Mouse (Mus musculus): Measurements from ENCODE around the gene Rsph9. TPM values are rescaled to one million over a fixed set of nuclear protein-coding genes. Genes with fewer than 3 reads are reported as not detected.

The Rsph9 gene
- polyA plus RNA-seq, 1 experiment from 2014 or later = 2.0 TPM

DNA sequence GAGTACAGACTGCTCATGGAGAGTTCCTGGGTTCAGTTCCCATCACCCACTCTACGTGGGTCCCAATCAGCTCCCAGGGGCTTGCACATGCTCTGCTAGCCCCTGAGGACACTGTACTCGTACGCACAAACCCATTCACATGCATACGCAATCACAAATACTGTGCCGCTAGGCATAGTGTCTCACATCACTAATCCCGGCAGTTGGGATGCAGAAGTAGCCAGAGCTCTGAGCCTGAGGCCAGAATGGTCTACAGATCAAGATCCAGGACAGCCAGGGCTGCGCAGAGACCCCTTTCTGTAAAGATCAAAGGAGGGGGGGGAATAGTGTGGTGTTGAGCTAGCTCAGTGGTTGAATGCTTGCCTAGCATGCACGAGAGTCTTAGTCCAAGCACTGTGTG, 13.1 kb upstream of the Rsph9 start:
- 88% methylated on average over 8 of the region's 8 CpGs for WGBS

DNA sequence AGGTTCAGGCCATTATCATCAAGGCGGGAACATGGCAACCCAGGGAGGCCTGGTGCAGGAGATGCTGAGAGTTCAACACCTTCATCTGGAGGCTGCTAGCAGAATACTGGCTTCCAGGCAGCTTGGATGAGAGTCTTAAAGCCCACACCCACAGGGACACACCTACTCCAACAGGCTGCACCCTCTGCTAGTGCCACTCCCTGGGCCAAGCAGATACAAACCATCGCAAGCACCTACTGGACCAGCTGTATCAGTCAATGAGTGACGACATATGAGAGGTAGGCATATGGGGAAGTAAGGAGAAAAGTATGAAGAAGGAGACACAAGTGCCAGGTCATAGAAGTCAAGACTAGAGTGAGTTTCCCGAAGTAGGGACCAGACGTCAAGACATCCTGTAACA, 12.7 kb upstream of the Rsph9 start:
- Histone ChIP-seq H3K9ac (ENCODE audit: low read depth, low read length) (no peak overlapping the region), H3K27ac (ENCODE audit: low read depth, low read length) (peak overlapping the region; percentile 74)

More for the DNA sequence above, 13.1 kb upstream of the Rsph9 start:
- Histone ChIP-seq H3K9me3 (ENCODE audit: control insufficient read depth, low read length) (no peaks in the 10 kb centered on the region), H3K27ac (ENCODE audit: low read depth, low read length) (peak overlapping the region; percentile 74), H3K9ac (ENCODE audit: low read depth, low read length) (0 out of 2 replicates have a peak overlapping the region, but pooled peaks have one; percentile 25), H3K27me3 (replicated peaks; ENCODE audit: control insufficient read depth, insufficient read depth, low read length) (no peaks in the 10 kb centered on the region), H3K36me3 (ENCODE audit: control insufficient read depth, insufficient read depth, low read length) (no peaks in the 10 kb centered on the region), H3K4me3 (ENCODE audit: low read depth, low read length) (no peak overlapping the region), H3K4me2 (0 out of 2 replicates have a peak overlapping the region, but pooled peaks have one; percentile 12), H3K4me1 (replicated peaks; ENCODE audit: control insufficient read depth, insufficient read depth, low read length) (peaks cover 31% of the 10 kb centered on the region)
- no peak for ATAC-seq (replicated peaks; ENCODE audit: low FRiP score)
- DNase-seq (ENCODE audit: low spot score) = no peak

DNA sequence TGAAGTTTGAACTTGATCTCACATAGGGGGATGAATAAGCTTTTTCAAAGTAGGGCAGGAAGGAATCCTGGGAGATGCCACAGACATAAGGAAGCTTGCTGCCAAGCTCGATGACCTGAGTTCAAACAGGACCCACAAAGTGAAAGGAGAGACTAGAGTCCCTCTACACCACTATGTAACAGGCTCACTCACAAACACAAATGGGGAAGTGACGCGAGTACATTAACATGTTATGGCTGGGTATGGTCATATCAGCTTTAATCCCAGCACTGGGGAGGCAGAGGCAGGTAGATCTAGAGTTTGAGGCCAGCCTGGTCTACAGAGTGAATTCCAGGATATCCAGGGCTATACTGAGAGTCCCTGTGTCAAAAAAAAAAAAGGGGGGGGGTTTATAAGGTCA, 10.3 kb upstream of the Rsph9 start:
- no peak for ATAC-seq (replicated peaks; ENCODE audit: low FRiP score)
- DNase-seq (ENCODE audit: low spot score) = no peak
- peaks cover 24% of the 10 kb centered on the region for H3K4me1 ChIP-seq (replicated peaks; ENCODE audit: control insufficient read depth, insufficient read depth, low read length)

More for the DNA sequence above, 12.7 kb upstream of the Rsph9 start:
- 73% methylated on average over 5 of the region's 5 CpGs for WGBS
- Histone ChIP-seq H3K4me3 (ENCODE audit: low read depth, low read length) (no peak overlapping the region), H3K4me1 (replicated peaks; ENCODE audit: control insufficient read depth, insufficient read depth, low read length) (peaks cover 28% of the 10 kb centered on the region), H3K27me3 (replicated peaks; ENCODE audit: control insufficient read depth, insufficient read depth, low read length) (no peaks in the 10 kb centered on the region), H3K9me3 (ENCODE audit: control insufficient read depth, low read length) (no peaks in the 10 kb centered on the region), H3K36me3 (ENCODE audit: control insufficient read depth, insufficient read depth, low read length) (no peaks in the 10 kb centered on the region), H3K4me2 (0 out of 2 replicates have a peak overlapping the region, but pooled peaks have one; percentile 12)
- ATAC-seq (replicated peaks; ENCODE audit: low FRiP score) (peak; percentile 45), DNase-seq (ENCODE audit: low spot score) (no peak)

DNA sequence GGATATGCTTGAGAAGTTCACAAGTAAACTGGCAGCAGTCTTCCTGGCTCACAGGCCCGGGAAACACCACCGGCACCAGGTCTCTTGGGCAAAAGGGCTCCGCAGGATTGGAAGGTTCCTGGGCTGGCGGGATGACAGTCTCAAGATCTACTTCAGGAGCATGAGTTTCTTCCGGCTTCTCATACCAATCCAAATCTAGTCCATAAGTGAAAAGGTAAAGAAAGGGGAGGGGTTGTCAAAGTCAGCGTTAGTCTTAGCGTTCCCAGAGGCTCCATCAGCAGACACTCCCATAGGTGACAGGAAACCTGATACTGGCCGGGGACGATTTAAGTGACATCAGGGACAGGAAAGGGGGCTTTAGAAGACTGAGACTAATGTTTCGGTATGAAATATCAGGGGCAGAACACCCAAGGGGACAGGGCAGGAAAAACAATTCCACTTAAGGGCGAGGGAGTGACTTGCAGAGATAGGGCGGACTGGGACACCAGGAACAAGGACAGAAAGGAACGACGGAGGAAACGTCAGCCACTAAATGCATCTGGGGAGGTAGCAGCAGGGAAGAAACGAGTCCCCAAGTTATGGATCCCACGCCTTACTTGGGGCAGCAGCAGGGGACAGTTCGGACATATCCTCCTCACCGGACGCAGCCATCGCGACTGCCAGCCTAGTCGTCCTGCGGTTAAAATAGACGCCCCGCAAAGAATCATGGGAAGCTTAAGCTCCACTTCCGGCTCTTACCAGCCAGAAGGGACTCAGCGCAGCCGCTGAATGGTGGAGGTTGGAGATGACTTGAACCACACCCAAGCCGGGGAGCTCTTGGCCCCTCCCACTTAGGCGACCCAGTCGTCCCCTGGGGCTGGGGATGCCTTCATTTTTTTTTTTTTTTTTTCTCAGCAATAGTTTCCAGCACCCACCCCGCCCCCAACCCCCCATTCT, 9.1 kb upstream of the Rsph9 start, which contains the start of gene Mad2l1bp:
Mad2l1bp (minus strand) TSS at position 707 of the 936 bp plus-strand sequence.
- Histone ChIP-seq H3K27me3 (replicated peaks; ENCODE audit: control insufficient read depth, insufficient read depth, low read length) (no peaks in the 10 kb centered on the region), H3K4me3 (ENCODE audit: low read depth, low read length) (peak within 1 kb of the TSS; percentile 78), H3K27ac (ENCODE audit: low read depth, low read length) (peak within 1 kb of the TSS; percentile 77), H3K9ac (ENCODE audit: low read depth, low read length) (peak within 1 kb of the TSS; percentile 84), H3K36me3 (ENCODE audit: control insufficient read depth, insufficient read depth, low read length) (peaks cover 8% of the 10 kb centered on the region), H3K4me2 (peak within 1 kb of the TSS; percentile 85), H3K4me1 (replicated peaks; ENCODE audit: control insufficient read depth, insufficient read depth, low read length) (peaks cover 19% of the 10 kb centered on the region), H3K9me3 (ENCODE audit: control insufficient read depth, low read length) (no peaks in the 10 kb centered on the region)
- 4% methylated on average over 33 of the region's 33 CpGs for WGBS
- peak; percentile 83 for DNase-seq (ENCODE audit: low spot score)
- peak; percentile 87 for ATAC-seq (replicated peaks; ENCODE audit: low FRiP score)

More for the DNA sequence above, 10.3 kb upstream of the Rsph9 start:
- Histone ChIP-seq H3K4me2 (no peak overlapping the region; the same call in 1 of the 2 replicates), H3K4me3 (ENCODE audit: low read depth, low read length) (no peak overlapping the region), H3K36me3 (ENCODE audit: control insufficient read depth, insufficient read depth, low read length) (peaks cover 3% of the 10 kb centered on the region; the same call in 1 of the 2 replicates), H3K9ac (ENCODE audit: low read depth, low read length) (no peak overlapping the region), H3K9me3 (ENCODE audit: control insufficient read depth, low read length) (no peaks in the 10 kb centered on the region), H3K27ac (ENCODE audit: low read depth, low read length) (0 out of 2 replicates have a peak overlapping the region, but pooled peaks have one; percentile 25), H3K27me3 (replicated peaks; ENCODE audit: control insufficient read depth, insufficient read depth, low read length) (no peaks in the 10 kb centered on the region)
- WGBS = 95% methylated on average over 3 of the region's 3 CpGs

DNA sequence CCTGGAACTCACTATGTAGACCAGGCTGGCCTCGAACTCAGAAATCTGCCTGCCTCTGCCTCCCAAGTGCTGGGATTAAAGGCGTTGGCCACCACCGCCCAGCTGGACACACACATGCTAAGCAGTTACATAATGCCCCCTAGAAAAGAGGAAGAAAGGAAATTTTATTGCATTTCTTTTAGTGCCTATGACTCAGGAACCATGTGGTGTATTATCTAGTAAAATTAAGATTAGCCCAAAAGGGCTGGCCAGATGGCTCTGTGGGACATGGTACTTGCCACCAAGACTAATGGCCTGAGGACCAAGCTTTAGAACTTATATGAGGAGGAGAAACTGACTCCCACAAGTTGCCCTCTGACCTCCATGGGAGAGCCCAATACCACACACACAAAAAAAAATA, 4.1 kb downstream of the Rsph9 start:
- 76% methylated on average over 3 of the region's 3 CpGs for WGBS
- H3K36me3 ChIP-seq (ENCODE audit: control insufficient read depth, insufficient read depth, low read length) = no peaks in the 10 kb centered on the region
- no peaks in the 10 kb centered on the region for H3K27me3 ChIP-seq (replicated peaks; ENCODE audit: control insufficient read depth, insufficient read depth, low read length)
- no peaks in the 10 kb centered on the region for H3K9me3 ChIP-seq (ENCODE audit: control insufficient read depth, low read length)
- H3K9ac ChIP-seq (ENCODE audit: low read depth, low read length) = no peak overlapping the region
- H3K27ac ChIP-seq (ENCODE audit: low read depth, low read length) = no peak overlapping the region
- no peak overlapping the region for H3K4me2 ChIP-seq
- DNase-seq (ENCODE audit: low spot score) (no peak), ATAC-seq (replicated peaks; ENCODE audit: low FRiP score) (no peak)
- no peak overlapping the region for H3K4me3 ChIP-seq (ENCODE audit: low read depth, low read length)
- H3K4me1 ChIP-seq (replicated peaks; ENCODE audit: control insufficient read depth, insufficient read depth, low read length) = peaks cover 8% of the 10 kb centered on the region

DNA sequence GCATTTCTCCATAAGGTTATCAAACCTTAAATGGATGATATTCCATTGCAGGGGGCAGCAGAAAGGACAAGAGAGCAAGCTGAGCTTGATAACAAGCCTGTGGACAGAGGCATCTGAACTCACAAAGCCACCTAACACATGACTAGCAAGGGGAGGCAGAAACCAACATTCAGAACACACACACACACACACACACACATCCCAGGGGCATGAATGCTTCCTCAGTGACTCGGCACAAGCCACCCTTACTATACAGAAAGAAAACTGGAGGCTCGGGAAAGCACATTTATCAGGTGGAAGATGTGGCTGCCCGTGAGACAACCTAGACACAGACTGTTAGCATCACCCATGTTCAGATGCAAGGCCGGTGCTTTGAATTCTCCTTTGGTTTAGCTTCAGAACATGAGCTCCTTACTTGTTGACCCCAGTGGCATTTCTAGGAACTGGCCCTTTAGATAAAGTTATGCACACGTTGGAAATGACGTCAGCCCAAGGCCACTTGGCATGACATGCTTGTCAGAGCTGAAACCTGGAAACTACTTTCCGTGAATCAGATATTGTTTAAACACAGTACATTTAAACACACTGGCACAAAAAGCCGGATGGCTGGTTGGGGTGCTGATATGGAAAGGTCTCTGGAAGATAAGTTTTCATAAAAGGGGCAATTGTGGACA, 5.3 kb downstream of the Rsph9 start:
- H3K27me3 ChIP-seq (replicated peaks; ENCODE audit: control insufficient read depth, insufficient read depth, low read length) = no peaks in the 10 kb centered on the region
- DNase-seq (ENCODE audit: low spot score) = no peak
- no peaks in the 10 kb centered on the region for H3K9me3 ChIP-seq (ENCODE audit: control insufficient read depth, low read length)
- no peak for ATAC-seq (replicated peaks; ENCODE audit: low FRiP score)
- H3K4me3 ChIP-seq (ENCODE audit: low read depth, low read length) = no peak overlapping the region
- no peak overlapping the region for H3K4me2 ChIP-seq
- H3K4me1 ChIP-seq (replicated peaks; ENCODE audit: control insufficient read depth, insufficient read depth, low read length) = 0 out of 2 replicates have a peak, but pooled peaks cover 4% of the 10 kb centered on the region
- no peak overlapping the region for H3K27ac ChIP-seq (ENCODE audit: low read depth, low read length)
- H3K9ac ChIP-seq (ENCODE audit: low read depth, low read length) = no peak overlapping the region
- 51% methylated on average over 8 of the region's 8 CpGs for WGBS
- no peaks in the 10 kb centered on the region for H3K36me3 ChIP-seq (ENCODE audit: control insufficient read depth, insufficient read depth, low read length)

DNA sequence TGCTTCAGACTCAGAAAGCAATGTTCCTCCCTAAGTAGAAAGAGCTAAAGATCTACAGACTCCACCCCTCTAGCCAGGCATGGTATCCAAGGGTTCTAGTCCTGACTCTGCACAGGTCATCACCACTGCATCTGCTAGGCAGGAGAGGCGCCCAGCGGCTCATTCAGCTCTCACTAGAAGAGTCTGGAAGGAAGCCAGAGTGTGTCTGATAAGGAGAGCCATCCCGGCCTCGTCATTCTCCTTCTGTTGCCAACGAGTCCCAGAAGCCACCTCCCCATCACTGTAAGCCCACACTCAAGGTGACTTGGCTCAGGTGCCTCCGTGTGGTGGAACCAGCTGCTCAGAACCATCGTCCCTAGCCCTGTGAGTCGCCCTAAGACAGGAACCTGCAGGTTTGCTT, 11.2 kb downstream of the Rsph9 start:
- ATAC-seq (replicated peaks; ENCODE audit: low FRiP score) (no peak), DNase-seq (ENCODE audit: low spot score) (no peak)
- Histone ChIP-seq H3K36me3 (ENCODE audit: control insufficient read depth, insufficient read depth, low read length) (peaks cover 14% of the 10 kb centered on the region; the same call in 1 of the 2 replicates), H3K9ac (ENCODE audit: low read depth, low read length) (no peak overlapping the region), H3K4me2 (no peak overlapping the region), H3K4me1 (replicated peaks; ENCODE audit: control insufficient read depth, insufficient read depth, low read length) (no peaks in the 10 kb centered on the region; the same call in 1 of the 2 replicates), H3K9me3 (ENCODE audit: control insufficient read depth, low read length) (no peaks in the 10 kb centered on the region), H3K27ac (ENCODE audit: low read depth, low read length) (no peak overlapping the region), H3K27me3 (replicated peaks; ENCODE audit: control insufficient read depth, insufficient read depth, low read length) (no peaks in the 10 kb centered on the region), H3K4me3 (ENCODE audit: low read depth, low read length) (no peak overlapping the region)
- WGBS = 47% methylated on average over 8 of the region's 8 CpGs

DNA sequence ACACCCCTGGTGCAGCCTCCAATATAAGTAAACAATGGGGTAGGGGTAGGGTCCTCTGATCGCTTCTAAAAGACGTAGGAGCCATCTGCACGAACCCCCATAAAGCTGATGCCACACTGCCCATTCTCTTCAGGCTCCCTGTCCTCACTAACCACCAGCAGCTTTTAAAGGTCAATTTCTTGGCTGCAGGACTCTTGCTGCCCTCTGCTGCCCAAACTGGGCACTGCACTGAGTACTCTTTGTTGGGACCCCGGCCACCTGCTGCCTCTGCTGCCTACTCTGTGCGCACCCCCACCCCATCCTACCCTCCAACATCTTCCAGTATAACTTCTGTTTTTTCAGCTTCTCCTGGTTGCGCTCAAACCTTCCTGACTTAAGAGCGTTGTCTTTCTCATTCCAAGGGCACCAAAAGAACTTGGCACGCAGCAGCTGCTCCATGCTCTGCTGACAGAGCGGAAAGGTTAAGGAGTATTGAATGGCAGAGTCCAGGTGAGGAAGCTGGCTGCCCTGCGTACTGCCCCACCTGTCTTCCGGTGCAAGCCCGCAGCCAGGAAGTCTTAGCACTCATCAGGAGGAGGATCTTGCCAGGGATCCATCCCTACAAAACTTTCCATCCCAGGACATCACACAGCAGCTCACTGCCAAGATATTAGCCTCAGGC, 11.8 kb downstream of the Rsph9 start:
- no peak overlapping the region for H3K27ac ChIP-seq (ENCODE audit: low read depth, low read length)
- peaks cover 16% of the 10 kb centered on the region; the same call in 1 of the 2 replicates for H3K36me3 ChIP-seq (ENCODE audit: control insufficient read depth, insufficient read depth, low read length)
- 18% methylated on average over 12 of the region's 12 CpGs for WGBS
- no peaks in the 10 kb centered on the region for H3K9me3 ChIP-seq (ENCODE audit: control insufficient read depth, low read length)
- no peaks in the 10 kb centered on the region for H3K27me3 ChIP-seq (replicated peaks; ENCODE audit: control insufficient read depth, insufficient read depth, low read length)
- H3K4me1 ChIP-seq (replicated peaks; ENCODE audit: control insufficient read depth, insufficient read depth, low read length) = no peaks in the 10 kb centered on the region; the same call in 1 of the 2 replicates
- no peak overlapping the region for H3K9ac ChIP-seq (ENCODE audit: low read depth, low read length)
- no peak for ATAC-seq (replicated peaks; ENCODE audit: low FRiP score)
- H3K4me2 ChIP-seq = no peak overlapping the region
- H3K4me3 ChIP-seq (ENCODE audit: low read depth, low read length) = no peak overlapping the region
- peak; percentile 67 for DNase-seq (ENCODE audit: low spot score)
